Mouse (Mus musculus) urinary bladder, postnatal 14 days (tissue): ENCODE measurements around the gene Cacnb1.

Experiments
- DNase-seq: peaks from one replicate; pipeline ENCODE4 v3.0.0; 2021; ENCODE audit warnings: low spot score

Gene Cacnb1

GRCm38 (mm10) chr11:98040975-98041374 is 18.1 kb upstream of the Cacnb1 start:
- DNase-seq, result no peak

- no peak for DNase-seq
Measured at GRCm38 (mm10) chr11:98037871-98038270, 15.0 kb upstream of the Cacnb1 start.

- DNase-seq, result peak; percentile 47
Measured at GRCm38 (mm10) chr11:98035977-98036377, 13.1 kb upstream of the Cacnb1 start.

- DNase-seq, result no peak
Measured at GRCm38 (mm10) chr11:98034840-98035239, 12.0 kb upstream of the Cacnb1 start.

GRCm38 (mm10) chr11:98034061-98034460 is 11.2 kb upstream of the Cacnb1 start:
- no peak for DNase-seq

GRCm38 (mm10) chr11:98031443-98031770 is 8.6 kb upstream of the Cacnb1 start:
- peak; percentile 81 for DNase-seq

GRCm38 (mm10) chr11:98030701-98031442 is 8.0 kb upstream of the Cacnb1 start:
- no peak for DNase-seq

- DNase-seq, result no peak
Measured at GRCm38 (mm10) chr11:98027785-98028184, 5.0 kb upstream of the Cacnb1 start.

- no peak for DNase-seq
Measured at GRCm38 (mm10) chr11:98027297-98027688, 4.5 kb upstream of the Cacnb1 start.

GRCm38 (mm10) chr11:98026570-98027296 is 3.9 kb upstream of the Cacnb1 start, which contains the start of gene Rpl19:
Rpl19 (plus strand) TSS chr11:98026710.
- DNase-seq, result peak; percentile 92

GRCm38 (mm10) chr11:98026248-98026569 is 3.4 kb upstream of the Cacnb1 start:
- DNase-seq, result no peak

- DNase-seq, result no peak
Measured at GRCm38 (mm10) chr11:98024516-98024915, 1.7 kb upstream of the Cacnb1 start.

GRCm38 (mm10) chr11:98022253-98022554 is 630 bp downstream of the Cacnb1 start:
- DNase-seq, result no peak

- DNase-seq, result no peak
Measured at GRCm38 (mm10) chr11:98021565-98022252, 1.1 kb downstream of the Cacnb1 start.

- DNase-seq, result no peak
Measured at GRCm38 (mm10) chr11:98021118-98021517, 1.7 kb downstream of the Cacnb1 start.

- no peak for DNase-seq
Measured at GRCm38 (mm10) chr11:98020710-98021109, 2.1 kb downstream of the Cacnb1 start.

GRCm38 (mm10) chr11:98019883-98020610 is 2.8 kb downstream of the Cacnb1 start:
- no peak for DNase-seq

GRCm38 (mm10) chr11:98018858-98019641 is 3.8 kb downstream of the Cacnb1 start:
- peak; percentile 41 for DNase-seq

- DNase-seq, result no peak
Measured at GRCm38 (mm10) chr11:98018222-98018621, 4.6 kb downstream of the Cacnb1 start.

GRCm38 (mm10) chr11:98016824-98017223 is 6.0 kb downstream of the Cacnb1 start:
- DNase-seq, result no peak

GRCm38 (mm10) chr11:98016177-98016576 is 6.7 kb downstream of the Cacnb1 start:
- no peak for DNase-seq

GRCm38 (mm10) chr11:98012831-98013230 is 10.0 kb downstream of the Cacnb1 start:
- no peak for DNase-seq
